Mouse (Mus musculus) kidney, postnatal 0 days (tissue): ENCODE data around the gene Vegfc. TPM values are rescaled to one million over a fixed set of nuclear protein-coding genes. Genes with fewer than 3 reads are reported as not detected.

Experiments used
- ATAC-seq: fragments of 200-750 bp; cut with Nextera tagmentation; replicated peaks from 2 replicates; pipeline ENCODE4 v1.8.0; 2017; ENCODE audit warnings: low read depth, moderate number of reproducible peaks, moderate TSS enrichment, moderate library complexity; ENCODE audit not compliant: low FRiP score
- DNase-seq: peaks from one replicate; pipeline ENCODE4 v3.0.0-alpha.2; 2016; ENCODE audit warnings: low spot score
- H3K27ac ChIP-seq: fragments of 300-500 bp; sonication (generic); 2 replicates; pipeline ENCODE4 v1.5.1; 2014; ENCODE audit warnings: mild to moderate bottlenecking
- H3K27me3 ChIP-seq: fragments of 300-500 bp; sonication (generic); 2 replicates; pipeline ENCODE4 v1.6.1; 2014; ENCODE audit warnings: low read length, mixed read lengths; ENCODE audit not compliant: insufficient read depth
- H3K36me3 ChIP-seq: fragments of 300-500 bp; sonication (generic); 2 replicates; pipeline ENCODE4 v1.6.1; 2014; ENCODE audit warnings: low read length, mixed read lengths; ENCODE audit not compliant: insufficient read depth
- H3K4me1 ChIP-seq: fragments of 300-500 bp; sonication (generic); replicated peaks from 2 replicates; pipeline ENCODE4 v1.6.1; 2014; ENCODE audit warnings: antibody characterized with exemption, low read length, mixed read lengths; ENCODE audit not compliant: insufficient read depth
- H3K4me2 ChIP-seq: fragments of 300-500 bp; sonication (generic); 2 replicates; pipeline ENCODE4 v1.6.1; 2014; ENCODE audit warnings: mild to moderate bottlenecking, low read length, moderate library complexity, mixed read lengths
- H3K4me3 ChIP-seq: fragments of 300-500 bp; sonication (generic); replicated peaks from 2 replicates; pipeline ENCODE4 v1.5.1; 2014; ENCODE audit warnings: low read depth, low read length
- H3K9ac ChIP-seq: fragments of 300-500 bp; sonication (generic); 2 replicates; pipeline ENCODE4 v1.6.1; 2014; ENCODE audit warnings: low read depth, low read length
- H3K9me3 ChIP-seq: fragments of 300-500 bp; sonication (generic); replicated peaks from 2 replicates; pipeline ENCODE4 v1.6.1; 2016; ENCODE audit warnings: low read length, inconsistent platforms, mixed read lengths
- CTCF ChIP-seq: IDR thresholded peaks from 2 replicates; pipeline ENCODE4 v1.5.1; 2016; ENCODE audit warnings: antibody characterized with exemption, low read depth, mild to moderate bottlenecking, moderate library complexity
- WGBS: fragments of 180-500 bp; shearing (Covaris S2); extraction: QIAGEN DNeasy Blood & Tissue Kit; methylation state at CpG from one replicate; pipeline ENCODE4 v1.1.7; 2014; 5-methylcytosine and 5-hydroxymethylcytosine counted together
- polyA plus RNA-seq: library from polyadenylated mRNA; unstranded; fragments of >200 nt; fragmentation: Nextera tagmentation; extraction: Ambion mirVana; gene quantifications from 2 replicates; pipeline ENCODE4 v1.2.1, GENCODE M21; 2015

Vegfc gene
- polyA plus RNA-seq, 1 experiment from 2014 or later: 8.2 TPM

DNA sequence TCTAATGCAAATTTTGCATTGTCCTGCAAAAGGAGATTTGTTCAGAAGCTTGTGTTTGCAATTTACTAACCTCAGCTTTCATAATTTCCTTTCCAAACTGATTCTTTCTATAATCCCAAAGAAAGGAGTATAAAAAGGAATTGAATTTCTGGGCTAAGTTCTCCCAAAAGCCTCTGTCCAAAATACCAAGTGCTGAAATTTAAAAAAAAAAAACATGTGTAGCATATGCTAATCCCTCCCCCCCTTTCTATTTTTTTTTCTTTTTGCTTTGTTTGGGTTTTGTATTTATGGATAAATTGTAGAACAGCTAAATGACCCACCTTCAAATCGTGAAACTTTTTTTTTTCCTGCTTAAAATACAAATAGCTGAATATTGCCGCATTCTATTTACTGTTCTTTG, 53.2 kb downstream of the Vegfc start:
- WGBS: 98% methylated on average over 2 of the region's 2 CpGs
- DNase-seq (no peak), ATAC-seq (no peak)
- Histone ChIP-seq H3K27me3 (no peaks in the 10 kb centered on the region), H3K4me3 (no peak overlapping the region), H3K27ac (no peak overlapping the region), H3K9ac (no peak overlapping the region), H3K36me3 (no peaks in the 10 kb centered on the region), H3K4me1 (no peaks in the 10 kb centered on the region), H3K4me2 (no peak overlapping the region), H3K9me3 (no peaks in the 10 kb centered on the region)
- TF ChIP-seq CTCF: no peak

DNA sequence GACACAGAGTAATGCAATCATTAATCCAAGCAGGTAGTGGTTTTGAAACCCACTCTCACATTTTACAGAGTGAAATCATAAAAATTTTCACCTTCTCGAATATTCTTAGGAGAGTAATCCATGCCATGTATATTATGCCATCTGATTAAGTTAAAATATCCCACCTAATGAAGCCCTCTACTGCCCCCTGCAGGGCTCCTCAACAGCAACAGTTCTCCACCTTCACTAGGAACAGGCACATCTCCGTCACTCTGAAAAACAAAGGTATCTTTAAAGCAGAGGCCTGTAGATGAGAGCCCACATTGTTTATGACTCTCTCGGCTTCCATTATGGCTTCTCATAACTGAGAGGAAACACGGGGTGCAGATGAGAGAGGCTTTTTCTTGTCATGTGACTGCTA, 75.8 kb downstream of the Vegfc start:
- 0 out of 2 replicates have a peak, but pooled peaks have one; percentile 5 for ATAC-seq
- no peaks in the 10 kb centered on the region for H3K9me3 ChIP-seq
- H3K27ac ChIP-seq: no peak overlapping the region
- H3K9ac ChIP-seq: no peak overlapping the region
- no peak overlapping the region for H3K4me3 ChIP-seq
- H3K4me1 ChIP-seq: no peaks in the 10 kb centered on the region
- no peaks in the 10 kb centered on the region for H3K27me3 ChIP-seq
- H3K36me3 ChIP-seq: no peaks in the 10 kb centered on the region
- peak; percentile 33 for DNase-seq
- H3K4me2 ChIP-seq: no peak overlapping the region
- 69% methylated on average over 4 of the region's 4 CpGs for WGBS
- TF ChIP-seq CTCF: peak; percentile 72

DNA sequence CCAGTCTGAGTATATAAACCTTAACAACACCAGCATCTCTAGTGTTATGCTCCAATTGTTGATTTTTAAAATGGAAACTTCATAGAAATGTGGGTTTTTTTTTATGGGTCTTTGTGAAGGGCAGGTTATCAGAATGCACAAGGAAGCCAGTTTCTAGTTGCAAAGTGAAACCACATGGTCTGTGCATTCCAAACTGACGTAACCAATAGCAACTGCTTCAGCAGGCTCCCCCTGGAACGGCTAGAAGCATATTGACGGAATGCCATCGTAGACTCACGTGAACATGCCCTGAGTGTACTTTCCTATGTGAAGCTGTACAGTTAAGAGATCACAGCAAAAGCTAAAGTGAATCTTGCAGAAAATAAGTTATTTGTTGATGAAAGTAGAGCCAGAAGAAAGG, 86.1 kb downstream of the Vegfc start:
- 23% methylated on average over 5 of the region's 5 CpGs for WGBS
- no peak for TF ChIP-seq CTCF
- Histone ChIP-seq H3K4me2 (peak overlapping the region; percentile 30; the same call in 1 of the 2 replicates), H3K4me1 (no peaks in the 10 kb centered on the region), H3K9ac (no peak overlapping the region), H3K27me3 (no peaks in the 10 kb centered on the region), H3K36me3 (no peaks in the 10 kb centered on the region), H3K9me3 (no peaks in the 10 kb centered on the region), H3K4me3 (no peak overlapping the region), H3K27ac (no peak overlapping the region)
- ATAC-seq (no peak), DNase-seq (peak; percentile 45)

DNA sequence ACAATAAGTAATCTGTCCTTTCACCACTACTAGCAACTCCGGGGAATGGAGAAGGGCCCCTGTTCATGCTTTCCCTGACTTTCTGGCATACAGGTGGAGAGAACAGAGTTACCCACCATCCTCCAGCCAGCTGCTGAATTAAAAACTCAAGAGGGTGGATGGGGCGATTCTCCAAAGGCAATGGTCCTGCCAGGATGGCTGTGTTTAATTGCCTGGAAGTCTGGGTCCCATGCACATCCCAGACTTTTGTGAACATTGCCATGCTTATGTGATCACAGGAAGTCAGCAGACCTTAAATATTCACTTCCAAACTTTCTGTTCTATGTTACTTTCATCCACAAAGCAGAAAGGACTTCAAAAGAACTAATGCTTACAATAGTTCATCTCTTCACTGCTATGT, 107.9 kb downstream of the Vegfc start:
- no peaks in the 10 kb centered on the region for H3K9me3 ChIP-seq
- no peaks in the 10 kb centered on the region for H3K4me1 ChIP-seq
- no peak overlapping the region for H3K4me3 ChIP-seq
- no peaks in the 10 kb centered on the region for H3K27me3 ChIP-seq
- H3K9ac ChIP-seq: no peak overlapping the region
- no peak overlapping the region for H3K4me2 ChIP-seq
- H3K27ac ChIP-seq: no peak overlapping the region
- ATAC-seq (no peak), DNase-seq (no peak)
- WGBS: 61% methylated on average over 2 of the region's 2 CpGs
- no peaks in the 10 kb centered on the region for H3K36me3 ChIP-seq
- no peak for TF ChIP-seq CTCF

DNA sequence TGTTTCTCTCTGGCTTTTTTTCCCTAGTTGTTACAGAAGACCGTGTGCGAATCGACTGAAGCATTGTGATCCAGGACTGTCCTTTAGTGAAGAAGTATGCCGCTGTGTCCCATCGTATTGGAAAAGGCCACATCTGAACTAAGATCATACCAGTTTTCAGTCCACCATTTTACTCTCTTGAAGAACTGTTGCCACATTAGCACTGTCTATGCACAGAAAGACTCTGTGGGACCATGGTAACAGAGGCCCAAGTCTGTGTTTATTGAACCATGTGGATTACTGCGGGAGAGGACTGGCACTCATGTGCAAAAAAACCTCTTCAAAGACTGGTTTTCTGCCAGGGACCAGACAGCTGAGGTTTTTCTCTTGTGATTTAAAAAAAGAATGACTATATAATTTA, 108.5 kb downstream of the Vegfc start:
- no peak overlapping the region for H3K9ac ChIP-seq
- no peak for ATAC-seq
- TF ChIP-seq CTCF: no peak
- 79% methylated on average over 6 of the region's 6 CpGs for WGBS
- no peak overlapping the region for H3K4me2 ChIP-seq
- H3K36me3 ChIP-seq: no peaks in the 10 kb centered on the region
- DNase-seq: no peak
- H3K9me3 ChIP-seq: no peaks in the 10 kb centered on the region
- no peaks in the 10 kb centered on the region for H3K27me3 ChIP-seq
- H3K4me3 ChIP-seq: no peak overlapping the region
- no peaks in the 10 kb centered on the region for H3K4me1 ChIP-seq
- no peak overlapping the region for H3K27ac ChIP-seq

DNA sequence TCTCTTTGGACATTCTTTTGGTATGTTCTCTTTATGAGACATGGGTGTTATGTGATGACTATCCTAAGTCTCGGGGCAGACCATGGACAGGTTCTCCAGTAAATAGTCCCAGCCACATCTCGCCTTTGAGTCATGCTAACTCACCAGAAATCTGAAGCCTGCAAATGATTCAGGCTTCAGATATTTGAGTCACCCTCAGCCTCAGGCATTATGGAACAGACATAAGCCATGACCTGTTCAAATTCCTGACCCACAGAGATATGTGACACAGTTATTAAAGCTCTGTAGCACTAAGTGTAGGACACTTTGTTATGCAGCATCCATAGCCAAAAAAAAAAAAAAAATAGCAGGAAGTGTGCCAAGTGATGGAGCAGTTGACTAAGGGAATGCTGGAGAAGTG, 138.8 kb downstream of the Vegfc start:
- H3K4me3 ChIP-seq: no peak overlapping the region
- DNase-seq: no peak
- H3K27ac ChIP-seq: no peak overlapping the region
- ATAC-seq: no peak
- no peaks in the 10 kb centered on the region for H3K27me3 ChIP-seq
- H3K36me3 ChIP-seq: no peaks in the 10 kb centered on the region
- TF ChIP-seq CTCF: no peak
- H3K9ac ChIP-seq: no peak overlapping the region
- no peaks in the 10 kb centered on the region for H3K4me1 ChIP-seq
- H3K4me2 ChIP-seq: no peak overlapping the region
- no peaks in the 10 kb centered on the region for H3K9me3 ChIP-seq
- WGBS: 84% methylated on average over 2 of the region's 2 CpGs

DNA sequence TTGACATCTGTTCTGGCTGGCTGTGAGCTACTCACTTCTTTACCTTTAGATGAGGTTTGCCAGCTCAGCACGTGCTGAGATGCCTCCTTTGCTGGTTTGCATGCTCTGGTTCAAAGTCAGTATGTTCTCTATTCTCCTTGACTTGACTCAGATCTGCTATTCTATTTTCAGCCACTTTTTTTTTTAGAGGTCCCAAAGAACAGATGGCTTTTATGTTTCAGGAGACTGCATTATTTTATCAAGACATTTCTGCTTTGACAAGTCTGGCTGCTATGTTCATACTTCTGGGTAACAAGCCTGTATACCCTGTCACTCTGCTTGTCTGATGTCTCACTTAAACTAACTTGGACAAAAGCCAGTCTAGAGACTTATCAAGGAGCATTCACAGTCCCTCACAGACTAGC, 151.4 kb downstream of the Vegfc start:
- 59% methylated on average over 1 of the region's 1 CpGs for WGBS
- no peak for TF ChIP-seq CTCF
- ATAC-seq: no peak

More for the DNA sequence above, 151.4 kb downstream of the Vegfc start:
- H3K36me3 ChIP-seq: no peaks in the 10 kb centered on the region
- H3K27me3 ChIP-seq: no peaks in the 10 kb centered on the region
- H3K4me2 ChIP-seq: no peak overlapping the region
- DNase-seq: no peak
- H3K27ac ChIP-seq: no peak overlapping the region
- no peak overlapping the region for H3K4me3 ChIP-seq
- no peaks in the 10 kb centered on the region for H3K4me1 ChIP-seq
- no peaks in the 10 kb centered on the region for H3K9me3 ChIP-seq
- no peak overlapping the region for H3K9ac ChIP-seq
